Mouse (Mus musculus): ENCODE results near the gene Cant1.

- TF ChIP-seq TAL1 (IDR thresholded peaks at IDR 0.05; ENCODE audit: low read length) (no peak), GATA1 (IDR thresholded peaks at IDR 0.05; ENCODE audit: low read length) (no peak)
Measured at GRCm38 (mm10) chr11:118410479-118410878, 8.4 kb downstream of the Cant1 start.
